Mouse (Mus musculus): Measurements from ENCODE around the gene Clip4. TPM values are rescaled to one million over a fixed set of nuclear protein-coding genes. Genes with fewer than 3 reads are reported as not detected.

Clip4 gene
- polyA plus RNA-seq, 1 experiment from 2014 or later = 6.4 TPM

- Histone ChIP-seq H3K4me3 (no peak overlapping the region), H3K27ac (no peak overlapping the region), H3K36me3 (peaks cover 8% of the 10 kb centered on the region), H3K9me3 (no peaks in the 10 kb centered on the region), H3K9ac (no peak overlapping the region), H3K27me3 (no peaks in the 10 kb centered on the region), H3K4me2 (no peak overlapping the region), H3K4me1 (peaks cover 3% of the 10 kb centered on the region; the same call in 1 of the 2 replicates)
- ATAC-seq (ENCODE audit: insufficient number of reproducible peaks, insufficient read depth, low FRiP score, low TSS enrichment, low read depth) = no peak
- WGBS = 81% methylated on average over 3 of the region's 3 CpGs
Observed at GRCm38 (mm10) chr17:71862184-71862583, 93.9 kb downstream of the Clip4 start.

- no peak overlapping the region for H3K9ac ChIP-seq
- peaks cover 8% of the 10 kb centered on the region for H3K36me3 ChIP-seq
- H3K4me1 ChIP-seq = peaks cover 3% of the 10 kb centered on the region; the same call in 1 of the 2 replicates
- H3K4me2 ChIP-seq = no peak overlapping the region
- H3K27ac ChIP-seq = no peak overlapping the region
- H3K27me3 ChIP-seq = no peaks in the 10 kb centered on the region
- no peak for ATAC-seq (ENCODE audit: insufficient number of reproducible peaks, insufficient read depth, low FRiP score, low TSS enrichment, low read depth)
- WGBS = 83% methylated on average over 4 of the region's 4 CpGs
- no peak overlapping the region for H3K4me3 ChIP-seq
- H3K9me3 ChIP-seq = no peaks in the 10 kb centered on the region
Observed at GRCm38 (mm10) chr17:71862895-71863294, 94.6 kb downstream of the Clip4 start.

- H3K9me3 ChIP-seq = no peaks in the 10 kb centered on the region
- peaks cover 7% of the 10 kb centered on the region for H3K36me3 ChIP-seq
- H3K27ac ChIP-seq = no peak overlapping the region
- H3K27me3 ChIP-seq = 0 out of 2 replicates have a peak, but pooled peaks cover 4% of the 10 kb centered on the region
- H3K4me2 ChIP-seq = no peak overlapping the region
- no peak overlapping the region for H3K9ac ChIP-seq
- peaks cover 6% of the 10 kb centered on the region for H3K4me1 ChIP-seq
- 87% methylated on average over 8 of the region's 8 CpGs for whole genome bisulfite sequencing
- no peak for ATAC-seq (ENCODE audit: insufficient number of reproducible peaks, insufficient read depth, low FRiP score, low TSS enrichment, low read depth)
- H3K4me3 ChIP-seq = no peak overlapping the region
Observed at GRCm38 (mm10) chr17:71864039-71864438, 95.8 kb downstream of the Clip4 start.

GRCm38 (mm10) chr17:71865437-71865836 lies 97.2 kb downstream of the Clip4 start:
- ATAC-seq (ENCODE audit: insufficient number of reproducible peaks, insufficient read depth, low FRiP score, low TSS enrichment, low read depth) = no peak
- H3K4me2 ChIP-seq = no peak overlapping the region
- H3K36me3 ChIP-seq = no peaks in the 10 kb centered on the region
- H3K9ac ChIP-seq = no peak overlapping the region
- H3K4me1 ChIP-seq = peaks cover 11% of the 10 kb centered on the region
- H3K9me3 ChIP-seq = no peaks in the 10 kb centered on the region
- H3K4me3 ChIP-seq = no peak overlapping the region
- H3K27me3 ChIP-seq = 0 out of 2 replicates have a peak, but pooled peaks cover 4% of the 10 kb centered on the region
- WGBS = 50% methylated on average over 5 of the region's 5 CpGs
- H3K27ac ChIP-seq = no peak overlapping the region

GRCm38 (mm10) chr17:71867892-71868291 lies 99.6 kb downstream of the Clip4 start:
- no peak for ATAC-seq (ENCODE audit: insufficient number of reproducible peaks, insufficient read depth, low FRiP score, low TSS enrichment, low read depth)
- Histone ChIP-seq H3K27ac (no peak overlapping the region), H3K27me3 (0 out of 2 replicates have a peak, but pooled peaks cover 4% of the 10 kb centered on the region), H3K4me2 (no peak overlapping the region), H3K4me1 (peaks cover 11% of the 10 kb centered on the region), H3K9ac (no peak overlapping the region), H3K9me3 (no peaks in the 10 kb centered on the region), H3K4me3 (no peak overlapping the region), H3K36me3 (no peaks in the 10 kb centered on the region)
- WGBS = 64% methylated on average over 2 of the region's 2 CpGs

- Histone ChIP-seq H3K4me1 (peaks cover 11% of the 10 kb centered on the region), H3K9me3 (no peaks in the 10 kb centered on the region), H3K36me3 (no peaks in the 10 kb centered on the region), H3K27ac (no peak overlapping the region), H3K4me2 (peak overlapping the region; percentile 91), H3K9ac (no peak overlapping the region), H3K27me3 (0 out of 2 replicates have a peak, but pooled peaks cover 4% of the 10 kb centered on the region), H3K4me3 (peak overlapping the region; percentile 56; the same call in 1 of the 2 replicates)
- ATAC-seq (ENCODE audit: insufficient number of reproducible peaks, insufficient read depth, low FRiP score, low TSS enrichment, low read depth) = no peak
- WGBS = 70% methylated on average over 12 of the region's 12 CpGs
Observed at GRCm38 (mm10) chr17:71868828-71869227, 100.6 kb downstream of the Clip4 start.

- peak overlapping the region; percentile 83 for H3K9ac ChIP-seq
- peak overlapping the region; percentile 56; the same call in 1 of the 2 replicates for H3K27ac ChIP-seq
- H3K36me3 ChIP-seq = no peaks in the 10 kb centered on the region
- no peaks in the 10 kb centered on the region for H3K9me3 ChIP-seq
- peak overlapping the region; percentile 56 for H3K4me3 ChIP-seq
- peak overlapping the region; percentile 91 for H3K4me2 ChIP-seq
- WGBS = 5% methylated on average over 60 of the region's 60 CpGs
- peaks cover 11% of the 10 kb centered on the region for H3K4me1 ChIP-seq
- 0 out of 2 replicates have a peak, but pooled peaks cover 4% of the 10 kb centered on the region for H3K27me3 ChIP-seq
- ATAC-seq (ENCODE audit: insufficient number of reproducible peaks, insufficient read depth, low FRiP score, low TSS enrichment, low read depth) = peak; percentile 78
Observed at GRCm38 (mm10) chr17:71869372-71870231, 101.3 kb downstream of the Clip4 start.

GRCm38 (mm10) chr17:71870232-71870621 lies 102.0 kb downstream of the Clip4 start:
- Histone ChIP-seq H3K4me3 (no peak overlapping the region), H3K4me1 (peaks cover 10% of the 10 kb centered on the region), H3K9ac (no peak overlapping the region), H3K4me2 (no peak overlapping the region), H3K27me3 (0 out of 2 replicates have a peak, but pooled peaks cover 4% of the 10 kb centered on the region), H3K27ac (no peak overlapping the region), H3K36me3 (no peaks in the 10 kb centered on the region), H3K9me3 (no peaks in the 10 kb centered on the region)
- WGBS = 76% methylated on average over 8 of the region's 8 CpGs
- no peak for ATAC-seq (ENCODE audit: insufficient number of reproducible peaks, insufficient read depth, low FRiP score, low TSS enrichment, low read depth)

GRCm38 (mm10) chr17:71870641-71871040 lies 102.4 kb downstream of the Clip4 start:
- Histone ChIP-seq H3K4me3 (no peak overlapping the region), H3K4me2 (no peak overlapping the region), H3K9ac (no peak overlapping the region), H3K9me3 (no peaks in the 10 kb centered on the region), H3K27ac (no peak overlapping the region), H3K4me1 (peaks cover 8% of the 10 kb centered on the region), H3K27me3 (0 out of 2 replicates have a peak, but pooled peaks cover 4% of the 10 kb centered on the region), H3K36me3 (no peaks in the 10 kb centered on the region)
- WGBS = 89% methylated on average over 1 of the region's 1 CpGs
- ATAC-seq (ENCODE audit: insufficient number of reproducible peaks, insufficient read depth, low FRiP score, low TSS enrichment, low read depth) = no peak

- no peak overlapping the region for H3K4me2 ChIP-seq
- H3K9me3 ChIP-seq = no peaks in the 10 kb centered on the region
- no peak overlapping the region for H3K27ac ChIP-seq
- H3K27me3 ChIP-seq = 0 out of 2 replicates have a peak, but pooled peaks cover 4% of the 10 kb centered on the region
- H3K9ac ChIP-seq = no peak overlapping the region
- 81% methylated on average over 7 of the region's 7 CpGs for WGBS
- peaks cover 8% of the 10 kb centered on the region for H3K4me1 ChIP-seq
- no peak overlapping the region for H3K4me3 ChIP-seq
- no peaks in the 10 kb centered on the region for H3K36me3 ChIP-seq
- ATAC-seq (ENCODE audit: insufficient number of reproducible peaks, insufficient read depth, low FRiP score, low TSS enrichment, low read depth) = no peak
Observed at GRCm38 (mm10) chr17:71871981-71872380, 103.7 kb downstream of the Clip4 start.

GRCm38 (mm10) chr17:71872976-71873375 lies 104.7 kb downstream of the Clip4 start:
- Histone ChIP-seq H3K4me1 (peaks cover 8% of the 10 kb centered on the region), H3K27me3 (0 out of 2 replicates have a peak, but pooled peaks cover 4% of the 10 kb centered on the region), H3K4me3 (no peak overlapping the region), H3K27ac (no peak overlapping the region), H3K9me3 (no peaks in the 10 kb centered on the region), H3K36me3 (no peaks in the 10 kb centered on the region), H3K4me2 (no peak overlapping the region), H3K9ac (no peak overlapping the region)
- 63% methylated on average over 5 of the region's 5 CpGs for WGBS
- ATAC-seq (ENCODE audit: insufficient number of reproducible peaks, insufficient read depth, low FRiP score, low TSS enrichment, low read depth) = no peak

- no peaks in the 10 kb centered on the region for H3K9me3 ChIP-seq
- ATAC-seq (ENCODE audit: insufficient number of reproducible peaks, insufficient read depth, low FRiP score, low TSS enrichment, low read depth) = no peak
- H3K36me3 ChIP-seq = no peaks in the 10 kb centered on the region
- WGBS = 41% methylated on average over 6 of the region's 6 CpGs
- H3K4me3 ChIP-seq = no peak overlapping the region
- H3K27ac ChIP-seq = no peak overlapping the region
- no peak overlapping the region for H3K9ac ChIP-seq
- H3K4me2 ChIP-seq = no peak overlapping the region
- H3K27me3 ChIP-seq = no peaks in the 10 kb centered on the region
- peaks cover 5% of the 10 kb centered on the region for H3K4me1 ChIP-seq
Observed at GRCm38 (mm10) chr17:71874077-71874476, 105.8 kb downstream of the Clip4 start.

Data from embryonic facial prominence, embryonic 13.5 days (tissue).